Mouse (Mus musculus): ENCODE measurements around the gene Bad. TPM values are rescaled to one million over a fixed set of nuclear protein-coding genes. Genes with fewer than 3 reads are reported as not detected.

The Bad gene
- polyA plus RNA-seq, 1 experiment from 2014 or later, result 61.7 TPM

DNA sequence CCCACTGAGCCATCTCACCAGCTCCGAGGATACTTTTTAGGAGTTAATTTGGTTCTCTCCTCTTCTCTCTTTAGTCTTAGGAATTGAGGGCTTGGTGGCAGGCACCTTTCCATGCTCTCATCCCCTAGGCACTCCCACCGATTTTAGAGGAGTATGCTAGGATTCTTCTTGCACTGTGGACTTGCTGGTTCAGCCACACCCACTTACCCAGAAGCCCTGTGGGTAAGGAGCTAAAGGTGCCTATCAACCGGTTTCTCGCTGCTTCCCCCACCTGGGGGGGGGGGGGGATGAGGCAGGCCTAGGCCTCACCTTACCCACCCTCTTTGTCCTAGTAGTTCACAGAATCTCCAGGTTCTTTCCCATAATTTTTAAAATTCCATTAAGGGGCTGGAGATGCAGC lies 6.1 kb downstream of the Bad start:
- Histone ChIP-seq H3K27me3 (ENCODE audit: control insufficient read depth, insufficient read depth, low read length) (no peaks in the 10 kb centered on the region; the same call in 1 of the 2 replicates), H3K9ac (ENCODE audit: low read depth, low read length) (no peak overlapping the region), H3K4me3 (ENCODE audit: low read depth, low read length) (no peak overlapping the region), H3K4me1 (replicated peaks; ENCODE audit: control insufficient read depth, insufficient read depth, low read length) (peaks cover 11% of the 10 kb centered on the region; the same call in 1 of the 2 replicates), H3K27ac (ENCODE audit: low read depth, low read length) (no peak overlapping the region), H3K36me3 (ENCODE audit: control insufficient read depth, insufficient read depth, low read length) (0 out of 2 replicates have a peak, but pooled peaks cover 1% of the 10 kb centered on the region), H3K9me3 (ENCODE audit: control insufficient read depth, low read length) (no peaks in the 10 kb centered on the region), H3K4me2 (replicated peaks; ENCODE audit: low read depth, low read length) (no peak overlapping the region)
- ATAC-seq (ENCODE audit: low FRiP score) (no peak), DNase-seq (ENCODE audit: low spot score) (no peak)
- WGBS, result 50% methylated on average over 4 of the region's 4 CpGs

DNA sequence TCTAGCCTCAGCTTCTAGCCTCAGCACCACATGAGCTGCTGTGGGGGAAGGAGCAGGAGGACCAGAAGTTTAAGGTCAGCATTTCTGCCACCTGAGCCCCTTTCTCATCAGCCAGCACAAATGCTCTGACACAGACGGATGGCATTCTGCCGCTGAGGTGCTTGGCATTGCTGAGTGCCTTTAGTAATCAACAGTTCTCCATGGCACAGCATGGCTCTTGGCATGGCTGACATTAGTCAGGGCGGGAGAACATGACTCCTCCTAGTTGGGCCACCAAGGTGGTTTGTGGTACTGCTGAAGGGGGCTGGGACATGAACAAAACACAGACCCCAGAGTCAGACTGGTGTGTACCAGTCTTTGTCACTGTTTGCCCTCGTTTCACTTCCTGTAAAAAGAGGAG lies 6.5 kb downstream of the Bad start:
- Histone ChIP-seq H3K9me3 (ENCODE audit: control insufficient read depth, low read length) (no peaks in the 10 kb centered on the region), H3K4me1 (replicated peaks; ENCODE audit: control insufficient read depth, insufficient read depth, low read length) (peaks cover 12% of the 10 kb centered on the region; the same call in 1 of the 2 replicates), H3K4me3 (ENCODE audit: low read depth, low read length) (no peak overlapping the region; the same call in 1 of the 2 replicates), H3K27me3 (ENCODE audit: control insufficient read depth, insufficient read depth, low read length) (no peaks in the 10 kb centered on the region; the same call in 1 of the 2 replicates), H3K4me2 (replicated peaks; ENCODE audit: low read depth, low read length) (no peak overlapping the region), H3K36me3 (ENCODE audit: control insufficient read depth, insufficient read depth, low read length) (0 out of 2 replicates have a peak, but pooled peaks cover 2% of the 10 kb centered on the region), H3K9ac (ENCODE audit: low read depth, low read length) (no peak overlapping the region), H3K27ac (ENCODE audit: low read depth, low read length) (no peak overlapping the region)
- 78% methylated on average over 4 of the region's 4 CpGs for WGBS
- DNase-seq (ENCODE audit: low spot score), result no peak
- ATAC-seq (ENCODE audit: low FRiP score), result no peak

DNA sequence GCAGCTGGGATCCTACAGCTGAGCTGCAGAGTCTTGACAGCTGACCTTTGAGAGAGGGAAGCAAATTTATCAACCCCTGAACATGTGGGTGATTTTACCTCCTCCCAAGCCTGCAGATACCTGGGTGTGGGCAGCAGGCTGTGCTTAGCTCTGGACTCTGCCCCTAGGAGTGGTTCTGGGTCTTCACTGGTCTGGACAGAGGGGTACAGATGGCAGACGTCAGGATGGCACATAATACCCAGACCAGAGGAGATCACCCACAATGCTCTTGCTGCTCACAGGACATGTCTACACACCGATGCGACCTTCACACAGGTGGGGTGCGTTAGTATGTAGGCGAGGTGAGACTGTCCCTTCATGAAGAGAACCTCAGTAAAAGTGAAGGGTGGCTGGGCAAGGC lies 7.9 kb downstream of the Bad start:
- Histone ChIP-seq H3K27ac (ENCODE audit: low read depth, low read length) (no peak overlapping the region), H3K9ac (ENCODE audit: low read depth, low read length) (peak overlapping the region; percentile 4; the same call in 1 of the 2 replicates), H3K36me3 (ENCODE audit: control insufficient read depth, insufficient read depth, low read length) (0 out of 2 replicates have a peak, but pooled peaks cover 2% of the 10 kb centered on the region), H3K9me3 (ENCODE audit: control insufficient read depth, low read length) (no peaks in the 10 kb centered on the region), H3K4me3 (ENCODE audit: low read depth, low read length) (0 out of 2 replicates have a peak overlapping the region, but pooled peaks have one; percentile 66), H3K27me3 (ENCODE audit: control insufficient read depth, insufficient read depth, low read length) (no peaks in the 10 kb centered on the region; the same call in 1 of the 2 replicates), H3K4me1 (replicated peaks; ENCODE audit: control insufficient read depth, insufficient read depth, low read length) (peaks cover 12% of the 10 kb centered on the region; the same call in 1 of the 2 replicates), H3K4me2 (replicated peaks; ENCODE audit: low read depth, low read length) (no peak overlapping the region)
- ATAC-seq (ENCODE audit: low FRiP score), result no peak
- 93% methylated on average over 5 of the region's 5 CpGs for WGBS
- no peak for DNase-seq (ENCODE audit: low spot score)

DNA sequence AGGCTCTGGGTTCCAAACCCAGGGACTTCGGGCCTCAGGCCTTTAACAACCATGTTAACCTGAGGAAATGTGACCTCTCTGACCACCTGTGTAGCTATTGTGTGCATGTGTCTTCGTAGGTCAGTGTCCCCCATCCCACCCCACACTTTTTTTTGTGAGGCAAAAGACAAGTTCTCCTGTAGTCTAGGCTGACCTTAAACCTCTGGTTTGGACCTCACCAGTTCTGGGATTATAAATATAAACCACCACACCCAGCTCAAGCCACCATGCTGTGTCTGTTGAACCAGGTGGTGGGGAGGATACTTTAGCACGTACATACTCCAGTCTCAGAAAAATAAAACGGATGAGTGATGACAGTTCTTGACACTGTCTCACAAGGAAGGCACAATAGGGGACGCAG lies 8.3 kb downstream of the Bad start:
- ATAC-seq (ENCODE audit: low FRiP score), result no peak
- H3K4me2 ChIP-seq (replicated peaks; ENCODE audit: low read depth, low read length), result peak overlapping the region; percentile 71
- WGBS, result 59% methylated on average over 5 of the region's 5 CpGs

DNA sequence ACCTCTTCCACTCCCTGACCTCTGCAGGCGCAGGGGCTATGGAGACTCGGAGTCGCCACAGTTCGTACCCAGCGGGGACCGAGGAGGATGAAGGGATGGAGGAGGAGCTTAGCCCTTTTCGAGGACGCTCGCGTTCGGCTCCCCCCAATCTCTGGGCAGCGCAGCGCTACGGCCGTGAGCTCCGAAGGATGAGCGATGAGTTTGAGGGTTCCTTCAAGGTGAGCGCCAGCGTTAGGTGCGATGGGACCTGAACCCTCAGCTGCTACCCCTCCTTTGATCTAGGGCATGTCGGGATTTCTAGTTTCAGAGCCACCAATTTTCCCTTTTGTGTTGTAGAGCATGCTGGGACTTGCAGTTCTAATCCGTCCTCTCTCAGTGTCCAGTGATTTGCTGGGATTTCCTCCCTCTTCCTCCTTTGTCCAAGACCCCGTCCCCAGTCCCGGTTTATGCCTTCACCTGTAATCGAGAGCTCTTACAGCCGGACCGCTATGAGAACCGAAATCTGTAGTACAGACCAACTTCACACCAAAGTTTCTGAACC lies 9.0 kb downstream of the Bad start:
- Histone ChIP-seq H3K27me3 (ENCODE audit: control insufficient read depth, insufficient read depth, low read length) (no peaks in the 10 kb centered on the region; the same call in 1 of the 2 replicates), H3K27ac (ENCODE audit: low read depth, low read length) (peak overlapping the region; percentile 98), H3K4me1 (replicated peaks; ENCODE audit: control insufficient read depth, insufficient read depth, low read length) (peaks cover 12% of the 10 kb centered on the region; the same call in 1 of the 2 replicates), H3K4me3 (ENCODE audit: low read depth, low read length) (peak overlapping the region; percentile 66), H3K4me2 (replicated peaks; ENCODE audit: low read depth, low read length) (peak overlapping the region; percentile 71), H3K9ac (ENCODE audit: low read depth, low read length) (peak overlapping the region; percentile 88), H3K36me3 (ENCODE audit: control insufficient read depth, insufficient read depth, low read length) (0 out of 2 replicates have a peak, but pooled peaks cover 2% of the 10 kb centered on the region), H3K9me3 (ENCODE audit: control insufficient read depth, low read length) (no peaks in the 10 kb centered on the region)
- DNase-seq (ENCODE audit: low spot score) (peak; percentile 73), ATAC-seq (ENCODE audit: low FRiP score) (peak; percentile 76)
- WGBS, result under 1% methylated on average over 28 of the region's 28 CpGs

More for the DNA sequence above, 8.3 kb downstream of the Bad start:
- Histone ChIP-seq H3K27me3 (ENCODE audit: control insufficient read depth, insufficient read depth, low read length) (no peaks in the 10 kb centered on the region; the same call in 1 of the 2 replicates), H3K9ac (ENCODE audit: low read depth, low read length) (peak overlapping the region; percentile 88), H3K4me1 (replicated peaks; ENCODE audit: control insufficient read depth, insufficient read depth, low read length) (peaks cover 12% of the 10 kb centered on the region; the same call in 1 of the 2 replicates), H3K36me3 (ENCODE audit: control insufficient read depth, insufficient read depth, low read length) (0 out of 2 replicates have a peak, but pooled peaks cover 2% of the 10 kb centered on the region), H3K27ac (ENCODE audit: low read depth, low read length) (0 out of 2 replicates have a peak overlapping the region, but pooled peaks have one; percentile 98), H3K4me3 (ENCODE audit: low read depth, low read length) (peak overlapping the region; percentile 66), H3K9me3 (ENCODE audit: control insufficient read depth, low read length) (no peaks in the 10 kb centered on the region)
- no peak for DNase-seq (ENCODE audit: low spot score)

DNA sequence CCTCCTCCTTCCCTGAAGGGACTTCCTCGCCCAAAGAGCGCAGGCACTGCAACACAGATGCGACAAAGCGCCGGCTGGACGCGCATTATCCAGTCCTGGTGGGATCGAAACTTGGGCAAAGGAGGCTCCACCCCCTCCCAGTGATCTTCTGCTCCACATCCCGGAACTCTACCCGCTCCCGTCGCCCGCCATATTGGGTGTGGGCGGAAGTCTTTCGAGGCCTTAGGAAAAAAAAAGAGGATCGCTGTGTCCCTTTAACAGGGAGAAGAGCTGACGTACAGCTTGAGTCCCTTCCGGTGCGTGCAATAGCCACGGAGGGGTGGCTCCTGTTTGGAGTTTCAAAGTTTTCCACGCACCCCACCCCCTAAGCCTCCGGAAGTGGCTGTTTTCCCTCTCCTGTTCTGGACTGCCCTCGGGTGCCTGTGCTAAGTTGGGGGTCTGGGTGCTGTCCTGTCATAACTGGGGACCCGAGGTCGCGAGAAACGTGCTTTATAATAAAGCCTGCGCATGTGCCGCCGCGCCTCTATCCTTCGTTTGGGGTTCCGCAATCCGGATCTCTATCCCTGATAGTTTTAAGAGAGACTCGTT lies 9.8 kb downstream of the Bad start:
- WGBS, result under 1% methylated on average over 35 of the region's 35 CpGs
- H3K4me2 ChIP-seq (replicated peaks; ENCODE audit: low read depth, low read length), result peak overlapping the region; percentile 71
- H3K27me3 ChIP-seq (ENCODE audit: control insufficient read depth, insufficient read depth, low read length), result no peaks in the 10 kb centered on the region; the same call in 1 of the 2 replicates
- H3K9me3 ChIP-seq (ENCODE audit: control insufficient read depth, low read length), result no peaks in the 10 kb centered on the region
- peak; percentile 84 for ATAC-seq (ENCODE audit: low FRiP score)
- H3K27ac ChIP-seq (ENCODE audit: low read depth, low read length), result peak overlapping the region; percentile 98
- peaks cover 12% of the 10 kb centered on the region; the same call in 1 of the 2 replicates for H3K4me1 ChIP-seq (replicated peaks; ENCODE audit: control insufficient read depth, insufficient read depth, low read length)
- peak; percentile 94 for DNase-seq (ENCODE audit: low spot score)
- H3K36me3 ChIP-seq (ENCODE audit: control insufficient read depth, insufficient read depth, low read length), result 0 out of 2 replicates have a peak, but pooled peaks cover 2% of the 10 kb centered on the region
- peak overlapping the region; percentile 66 for H3K4me3 ChIP-seq (ENCODE audit: low read depth, low read length)
- peak overlapping the region; percentile 88 for H3K9ac ChIP-seq (ENCODE audit: low read depth, low read length)

DNA sequence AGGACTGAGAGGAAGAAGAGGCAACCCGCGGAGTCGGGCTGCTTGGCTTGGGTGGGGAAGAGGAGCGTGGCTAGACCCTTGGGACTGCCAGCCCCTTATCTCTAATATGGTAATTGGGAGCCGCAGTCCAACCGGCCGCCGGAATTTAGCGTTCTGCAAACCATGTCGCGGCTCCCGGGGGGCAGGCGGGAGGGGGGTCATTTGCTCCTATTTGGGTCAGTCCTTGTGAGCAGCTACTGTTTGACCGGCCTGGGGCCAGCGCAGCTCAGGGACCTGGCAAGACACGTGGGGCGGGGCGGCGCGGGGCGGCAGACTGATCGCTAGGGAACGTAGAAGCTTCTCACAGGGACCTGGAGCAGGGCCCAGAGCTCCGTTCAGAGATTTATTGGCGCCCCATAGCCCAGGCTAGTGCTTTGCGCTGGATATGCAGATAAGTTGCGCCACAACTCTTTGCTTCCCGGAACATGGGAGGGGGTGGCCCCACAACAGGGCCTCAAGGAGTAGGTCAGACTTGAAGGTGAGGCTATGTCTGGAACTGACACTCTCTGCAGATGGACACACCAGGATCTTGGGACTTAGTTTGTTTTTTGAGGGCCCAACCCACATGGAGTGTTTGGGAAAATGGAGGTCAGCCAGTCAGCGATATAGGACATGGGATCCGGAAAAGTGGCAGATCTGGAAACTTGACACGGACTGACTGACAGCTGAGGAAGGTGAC lies 10.5 kb downstream of the Bad start:
- peak overlapping the region; percentile 71 for H3K4me2 ChIP-seq (replicated peaks; ENCODE audit: low read depth, low read length)
- H3K9me3 ChIP-seq (ENCODE audit: control insufficient read depth, low read length), result no peaks in the 10 kb centered on the region
- peaks cover 12% of the 10 kb centered on the region; the same call in 1 of the 2 replicates for H3K4me1 ChIP-seq (replicated peaks; ENCODE audit: control insufficient read depth, insufficient read depth, low read length)
- DNase-seq (ENCODE audit: low spot score), result peak; percentile 57
- H3K27me3 ChIP-seq (ENCODE audit: control insufficient read depth, insufficient read depth, low read length), result no peaks in the 10 kb centered on the region; the same call in 1 of the 2 replicates
- peak overlapping the region; percentile 66 for H3K4me3 ChIP-seq (ENCODE audit: low read depth, low read length)
- peak overlapping the region; percentile 98 for H3K27ac ChIP-seq (ENCODE audit: low read depth, low read length)
- peak; percentile 46 for ATAC-seq (ENCODE audit: low FRiP score)
- H3K36me3 ChIP-seq (ENCODE audit: control insufficient read depth, insufficient read depth, low read length), result 0 out of 2 replicates have a peak, but pooled peaks cover 2% of the 10 kb centered on the region
- peak overlapping the region; percentile 88 for H3K9ac ChIP-seq (ENCODE audit: low read depth, low read length)
- 3% methylated on average over 31 of the region's 31 CpGs for WGBS

DNA sequence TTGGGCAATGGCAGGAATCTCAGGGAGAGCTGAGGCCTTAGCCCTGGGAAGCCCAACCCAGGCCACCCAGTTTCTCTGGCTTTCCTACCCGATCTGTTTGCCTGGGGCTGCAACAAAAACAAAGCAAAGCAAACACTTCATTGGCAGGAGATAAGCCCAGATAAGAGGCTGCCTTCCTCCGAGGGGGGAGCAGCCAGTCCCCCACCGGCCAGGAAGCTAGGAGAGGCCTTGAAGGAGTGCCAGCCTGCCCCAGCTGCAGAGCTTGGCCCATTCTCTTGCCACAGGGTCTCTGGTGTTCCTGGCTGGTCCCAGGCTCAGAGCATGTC lies 11.0 kb downstream of the Bad start:
- no peak for DNase-seq (ENCODE audit: low spot score)
- 43% methylated on average over 3 of the region's 3 CpGs for WGBS
- H3K4me1 ChIP-seq (replicated peaks; ENCODE audit: control insufficient read depth, insufficient read depth, low read length), result peaks cover 12% of the 10 kb centered on the region; the same call in 1 of the 2 replicates
- no peak overlapping the region for H3K27ac ChIP-seq (ENCODE audit: low read depth, low read length)
- ATAC-seq (ENCODE audit: low FRiP score), result no peak
- peak overlapping the region; percentile 71 for H3K4me2 ChIP-seq (replicated peaks; ENCODE audit: low read depth, low read length)
- peak overlapping the region; percentile 66 for H3K4me3 ChIP-seq (ENCODE audit: low read depth, low read length)
- H3K36me3 ChIP-seq (ENCODE audit: control insufficient read depth, insufficient read depth, low read length), result 0 out of 2 replicates have a peak, but pooled peaks cover 2% of the 10 kb centered on the region
- no peaks in the 10 kb centered on the region for H3K9me3 ChIP-seq (ENCODE audit: control insufficient read depth, low read length)
- H3K27me3 ChIP-seq (ENCODE audit: control insufficient read depth, insufficient read depth, low read length), result no peaks in the 10 kb centered on the region; the same call in 1 of the 2 replicates
- H3K9ac ChIP-seq (ENCODE audit: low read depth, low read length), result peak overlapping the region; percentile 88; the same call in 1 of the 2 replicates

All from hindbrain, embryonic 11.5 days (tissue).